Mouse (Mus musculus) left cerebral cortex, adult 8-10 months (tissue): Measurements from ENCODE around the gene Ttc16. TPM values are rescaled to one million over a fixed set of nuclear protein-coding genes. Genes with fewer than 3 reads are reported as not detected.

Experiments used
- DNase-seq, 2 experiments: peaks; one replicate each; pipeline ENCODE4 v3.0.0; 2022; ENCODE audit warnings: low spot score in 2 of 2
- total RNA-seq, 4 experiments: library from RNA; stranded (reverse); gene quantifications; 2 replicates each; pipeline ENCODE4 v1.2.4; 2022

Ttc16 gene
- total RNA-seq, 4 experiments from 2014 or later, result 0.18 to 0.81 (median 0.53) TPM

DNA sequence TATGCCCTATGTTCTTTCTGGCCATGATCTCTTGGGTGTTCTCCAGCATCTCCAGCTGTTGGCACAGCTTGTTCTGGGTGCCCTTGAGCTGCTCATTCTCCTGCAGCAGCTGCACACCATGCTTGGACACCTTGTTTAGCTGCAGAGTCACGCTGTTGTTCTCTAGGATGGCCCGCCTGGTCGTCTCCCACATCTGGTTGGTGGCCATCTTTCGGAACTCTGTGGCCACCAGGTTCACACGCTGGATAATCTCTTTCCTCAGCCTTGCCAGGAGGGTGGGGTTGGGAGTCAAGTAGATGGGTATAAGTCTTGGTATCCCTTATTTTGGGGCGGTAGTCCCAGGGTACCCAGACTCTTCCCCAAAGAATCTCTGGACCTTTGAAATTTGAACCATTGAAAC is 4.3 kb upstream of the Ttc16 start:
- no peak for DNase-seq

DNA sequence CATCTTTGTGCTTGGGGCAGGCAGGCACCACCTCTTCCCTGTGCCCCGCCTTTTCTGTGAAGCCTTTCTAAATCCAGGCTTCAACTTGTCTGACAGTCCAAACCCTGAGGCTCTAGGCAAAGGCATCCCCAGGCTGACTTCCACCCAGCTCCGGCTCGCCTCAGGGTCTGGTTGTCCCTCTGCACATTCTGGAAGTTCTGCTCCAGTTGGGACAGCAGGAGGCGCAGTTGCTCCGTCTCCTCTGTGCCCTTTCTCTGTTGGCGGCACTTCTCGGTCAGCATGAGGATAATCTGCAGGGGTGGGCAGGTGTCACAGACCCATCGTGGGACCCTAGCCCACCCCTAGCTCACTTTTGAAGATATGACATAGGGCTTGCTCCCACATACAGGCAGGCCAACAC is 3.7 kb upstream of the Ttc16 start:
- DNase-seq, result peak in 1 of 2 experiments; percentile 56

- DNase-seq, result no peak
Observed at GRCm38 (mm10) chr2:32778081-32778480, 2.6 kb upstream of the Ttc16 start.

DNA sequence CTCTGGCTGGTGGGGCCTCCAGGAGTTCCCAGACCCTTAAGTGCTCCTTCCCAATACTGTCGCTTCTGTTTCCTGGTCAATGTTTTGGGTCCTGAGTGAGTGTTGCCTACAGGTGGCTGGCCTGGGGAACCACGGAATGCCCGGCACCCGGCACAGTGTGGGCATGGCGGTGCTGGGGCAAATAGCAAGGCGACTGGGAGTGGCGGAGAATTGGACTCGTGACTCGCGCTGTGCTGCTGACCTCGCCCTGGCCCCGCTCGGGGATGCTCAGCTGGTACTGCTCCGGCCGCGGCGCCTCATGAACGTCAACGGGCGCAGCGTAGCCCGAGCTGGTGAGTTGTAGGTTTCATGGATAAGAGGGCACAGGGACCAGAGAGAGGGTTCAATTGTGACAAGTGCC is 759 bp upstream of the Ttc16 start:
- no peak for DNase-seq

DNA sequence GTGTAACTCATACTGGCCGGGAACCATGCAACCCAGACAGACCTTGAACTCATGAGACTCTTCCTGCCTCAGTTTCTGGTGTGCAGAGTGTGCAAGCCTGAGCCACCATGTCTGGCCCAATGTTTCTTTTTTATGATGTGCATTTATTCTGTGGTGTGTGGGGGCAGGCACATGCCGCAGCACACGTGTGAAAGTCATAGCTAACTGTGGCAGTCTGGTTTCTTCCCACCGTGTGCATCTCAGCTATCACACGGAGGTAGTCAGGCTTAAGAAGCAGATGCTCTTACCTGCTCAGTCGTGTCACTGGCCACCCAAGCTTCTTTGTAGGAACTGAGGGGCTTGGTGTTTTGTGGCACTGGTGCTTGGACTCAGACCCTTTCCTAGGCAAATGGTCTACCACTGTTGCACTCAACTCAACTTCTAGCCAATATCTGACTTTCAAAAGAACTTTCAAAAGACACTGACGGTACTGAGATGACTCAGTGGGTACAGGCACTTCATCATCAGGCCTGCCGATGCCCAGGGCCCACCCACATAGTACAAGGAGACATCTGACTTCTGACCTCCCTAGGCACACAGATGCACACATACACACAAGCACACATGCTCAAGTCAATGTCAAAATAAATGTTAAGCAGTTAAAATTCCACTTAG is 2.7 kb downstream of the Ttc16 start:
- DNase-seq, result no peak

DNA sequence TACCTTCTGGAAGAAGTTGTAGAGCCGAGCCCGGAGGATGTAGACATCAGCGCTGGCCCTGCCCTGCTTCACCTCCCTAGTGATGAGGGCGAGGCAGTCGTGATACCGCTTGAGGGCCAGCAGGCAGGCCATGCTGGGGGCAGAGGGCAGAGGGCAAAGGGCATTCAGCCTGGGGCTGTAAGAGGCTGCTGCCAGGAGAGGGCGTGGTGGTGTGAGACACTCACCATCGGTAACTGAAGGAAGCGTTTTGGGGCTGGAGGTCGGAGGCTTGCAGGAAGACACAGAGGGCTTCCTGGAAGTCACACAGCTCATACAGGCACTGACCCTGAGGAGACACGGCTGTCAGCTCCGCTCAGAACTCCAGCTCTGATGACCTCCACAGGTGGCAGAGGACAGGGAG is 3.5 kb downstream of the Ttc16 start:
- no peak for DNase-seq

- no peak for DNase-seq
Observed at GRCm38 (mm10) chr2:32769327-32770085, 5.9 kb downstream of the Ttc16 start.

GRCm38 (mm10) chr2:32768661-32769285 is 6.7 kb downstream of the Ttc16 start:
- DNase-seq, result no peak

GRCm38 (mm10) chr2:32767241-32767640 is 8.2 kb downstream of the Ttc16 start:
- DNase-seq, result no peak

- DNase-seq, result no peak
Observed at GRCm38 (mm10) chr2:32763353-32763752, 12.1 kb downstream of the Ttc16 start.

GRCm38 (mm10) chr2:32761859-32762258 is 13.6 kb downstream of the Ttc16 start:
- no peak for DNase-seq

DNA sequence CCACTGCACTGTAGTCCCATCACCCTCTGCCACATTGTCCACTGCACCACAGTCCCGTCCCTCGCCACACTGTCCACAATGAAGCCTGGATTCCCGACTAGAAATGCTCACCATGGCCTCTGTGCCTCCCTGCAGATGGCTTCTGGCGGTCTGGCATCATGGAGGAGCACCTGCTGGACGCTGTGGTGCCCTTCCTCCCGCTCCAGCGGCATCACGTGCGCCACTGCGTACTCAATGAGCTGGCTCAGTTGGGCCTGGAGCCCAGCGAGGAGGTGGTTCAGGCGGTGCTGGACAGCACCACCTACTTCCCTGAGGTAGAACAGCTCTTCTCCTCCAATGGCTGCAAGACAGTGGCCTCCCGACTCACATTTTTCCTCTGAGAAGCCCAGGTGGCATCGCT is 14.1 kb downstream of the Ttc16 start:
- no peak for DNase-seq

DNA sequence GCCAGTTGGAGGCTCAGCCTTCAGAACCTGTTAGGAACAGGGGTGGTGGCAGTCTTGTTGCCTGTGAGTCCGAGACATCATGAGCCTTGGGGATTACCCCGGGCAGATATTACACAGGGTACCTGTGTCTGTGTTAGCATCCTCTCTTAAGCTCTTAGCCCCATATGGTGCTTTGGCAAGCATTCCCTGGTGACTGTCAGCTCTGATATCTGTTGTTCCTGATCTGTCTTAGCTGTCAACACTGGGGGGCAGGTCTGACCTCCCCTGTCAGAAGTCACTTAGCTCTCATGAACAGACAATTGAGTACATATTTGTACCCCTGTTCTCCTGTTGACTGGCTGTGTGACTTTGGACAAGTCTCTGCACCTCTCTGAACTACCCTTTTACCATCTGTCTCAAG is 16.4 kb downstream of the Ttc16 start:
- no peak for DNase-seq

DNA sequence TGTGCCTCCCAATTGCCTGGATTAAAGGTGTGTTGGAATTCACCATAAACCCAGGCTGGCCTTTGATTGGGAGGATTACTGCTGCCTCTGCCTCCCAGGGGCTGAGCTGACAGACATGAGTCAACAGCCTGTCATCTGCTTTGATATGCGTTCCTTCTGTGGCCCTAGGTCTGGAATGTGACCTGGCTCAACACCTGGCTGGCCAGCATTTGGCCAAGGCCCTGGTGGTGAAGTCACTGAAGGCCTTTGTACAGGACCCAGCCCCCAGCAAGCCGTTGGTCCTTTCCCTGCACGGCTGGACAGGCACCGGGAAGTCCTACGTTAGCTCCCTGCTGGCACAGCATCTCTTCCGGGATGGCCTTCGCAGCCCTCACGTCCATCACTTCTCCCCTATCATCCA is 16.9 kb downstream of the Ttc16 start:
- DNase-seq, result no peak

DNA sequence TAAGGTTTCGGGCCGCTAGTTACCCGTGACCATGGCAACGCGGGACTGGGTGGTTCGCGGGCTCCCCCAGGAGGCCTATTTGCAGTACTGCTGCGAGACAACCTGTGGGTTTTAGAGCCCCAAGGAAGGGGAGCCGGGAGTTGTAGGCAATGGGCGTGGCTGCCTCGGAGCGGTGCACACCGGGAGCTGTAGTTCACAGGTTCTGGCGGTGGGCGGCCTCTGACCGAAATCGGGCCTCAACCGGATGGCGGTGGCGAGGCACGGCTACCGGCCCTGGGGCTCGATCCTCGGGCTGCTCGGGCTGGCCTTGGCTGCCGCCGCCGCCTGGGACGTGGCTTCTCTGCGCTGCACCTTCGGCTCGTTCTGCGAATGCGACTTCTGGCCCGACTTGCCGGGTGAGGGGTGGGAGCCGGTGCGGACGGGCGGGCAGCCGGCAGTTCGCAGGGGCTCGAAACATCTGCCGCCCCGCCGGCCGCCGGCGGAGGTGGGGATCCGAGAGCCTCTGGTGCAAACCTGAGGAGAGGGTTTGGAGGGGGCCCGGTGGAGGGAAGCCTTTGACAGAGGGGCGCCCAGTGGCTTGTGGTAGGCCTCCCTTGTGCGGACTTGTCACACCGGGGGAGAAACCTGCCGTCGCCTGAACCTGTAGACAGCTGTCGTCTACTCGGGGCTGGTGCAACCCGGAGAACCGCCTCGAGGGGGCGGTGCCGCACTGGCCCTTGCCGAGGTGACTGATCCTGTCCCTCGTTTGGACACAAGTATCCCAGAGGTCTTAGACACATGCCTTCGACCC is 18.2 kb downstream of the Ttc16 start, which contains the start of gene Tor2a:
TSS of gene Tor2a (plus strand) at position 179 of the 790 bp plus-strand sequence.
- peak; percentile 87 to 96 for DNase-seq

GRCm38 (mm10) chr2:32756674-32757055 is 18.8 kb downstream of the Ttc16 start:
- DNase-seq, result no peak

DNA sequence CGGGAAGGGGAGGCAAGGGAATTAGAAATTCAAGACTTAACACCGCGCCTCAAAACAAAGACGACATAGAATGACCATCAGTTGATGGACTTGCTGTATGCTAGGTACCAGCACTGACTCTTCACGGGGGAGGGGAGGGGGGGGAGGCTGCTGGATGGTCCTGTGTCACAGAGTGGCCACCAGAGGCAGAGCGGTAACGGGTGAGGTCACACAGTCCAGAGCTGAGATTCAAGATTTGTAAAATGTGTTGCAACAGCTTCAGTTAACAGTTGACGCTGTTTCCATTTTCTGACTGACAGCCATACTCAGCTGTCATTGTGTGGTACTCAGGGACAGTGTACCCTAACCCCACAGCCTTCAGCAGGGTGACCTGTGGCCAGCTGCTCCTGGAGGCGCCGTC is 23.3 kb downstream of the Ttc16 start:
- DNase-seq, result no peak

GRCm38 (mm10) chr2:32751665-32752033 is 23.8 kb downstream of the Ttc16 start:
- DNase-seq, result no peak

- DNase-seq, result no peak
Observed at GRCm38 (mm10) chr2:32750887-32751664, 24.4 kb downstream of the Ttc16 start.

DNA sequence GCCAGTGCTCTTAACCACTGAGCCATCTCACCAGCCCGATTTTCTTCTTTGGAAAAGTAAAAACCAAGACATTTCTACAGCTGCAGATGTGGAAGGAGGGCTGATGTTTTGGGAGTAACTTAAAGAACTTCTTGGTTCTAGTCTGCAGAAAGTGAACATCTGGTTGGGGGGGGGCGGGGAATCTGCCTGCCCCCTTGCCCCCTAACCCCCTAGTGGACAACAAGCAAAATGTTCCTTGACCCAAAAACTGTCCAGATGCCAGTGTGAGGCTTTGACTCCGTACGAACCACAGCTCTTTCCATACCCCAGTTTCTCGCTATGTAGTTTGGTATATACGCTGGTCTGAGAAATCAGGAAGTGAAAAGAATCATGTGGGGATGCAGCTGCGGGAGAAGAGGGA is 25.2 kb downstream of the Ttc16 start:
- DNase-seq, result no peak

GRCm38 (mm10) chr2:32749082-32749481 is 26.4 kb downstream of the Ttc16 start:
- DNase-seq, result no peak
